Mouse (Mus musculus): ENCODE data around the gene Lmntd1.

- TF ChIP-seq CTCF (IDR thresholded peaks at IDR 0.05; ENCODE audit: low read depth, low read length) (no peak), POLR2A (IDR thresholded peaks at IDR 0.05; ENCODE audit: insufficient read depth, low read length) (no peak)
Observed at GRCm38 (mm10) chr6:145654062-145654836, 40.1 kb upstream of the Lmntd1 start.

Measured in ES-Bruce4 (cell line).